Mouse (Mus musculus) ES-Bruce4 (cell line): ENCODE measurements around the gene Ifitm6.

ENCODE experiments used
- CTCF ChIP-seq: IDR thresholded peaks from one replicate; pipeline ENCODE4 v1.8.1; 2011; ENCODE audit warnings: low read depth, low read length
- EP300 ChIP-seq: IDR thresholded peaks from 2 replicates; pipeline ENCODE4 v1.6.1; 2011; ENCODE audit warnings: low read depth, low read length; ENCODE audit not compliant: insufficient read depth

- TF ChIP-seq CTCF (no peak), EP300 (no peak)
Observed at GRCm38 (mm10) chr7:141058601-141059341, 41.0 kb upstream of the Ifitm6 start.
